Mouse (Mus musculus) adrenal gland, adult (tissue): Measurements from ENCODE around the gene Flywch1.
A peak's percentile ranks its signal among the peaks of the same experiment; 100 is the strongest.

Experiments
- DNase-seq, 2 experiments: peaks; one replicate each; pipeline ENCODE4 v3.0.0; 2022 to 2023; ENCODE audit warnings: low spot score in 1 of 2; ENCODE audit not compliant: inconsistent age in 2 of 2

Flywch1 gene

GRCm38 (mm10) chr17:23771284-23772218 lies at the start of gene Flywch1:
Flywch1 (minus strand) TSS chr17:23771602.
- peak; percentile 98 to 99 for DNase-seq

- DNase-seq: no peak
Observed at GRCm38 (mm10) chr17:23820731-23821130, 49.3 kb upstream of the Flywch1 start.

- peak in 1 of 2 experiments; percentile 50 for DNase-seq
Observed at GRCm38 (mm10) chr17:23819235-23819634, 47.8 kb upstream of the Flywch1 start.

GRCm38 (mm10) chr17:23818579-23818978 lies 47.2 kb upstream of the Flywch1 start:
- DNase-seq: no peak

- DNase-seq: no peak
Observed at GRCm38 (mm10) chr17:23815641-23816040, 44.2 kb upstream of the Flywch1 start.

GRCm38 (mm10) chr17:23807918-23808317 lies 36.5 kb upstream of the Flywch1 start:
- DNase-seq: no peak

- DNase-seq: peak; percentile 68 to 85
Observed at GRCm38 (mm10) chr17:23806867-23807266, 35.5 kb upstream of the Flywch1 start.

- peak in 1 of 2 experiments; percentile 67 for DNase-seq
Observed at GRCm38 (mm10) chr17:23804426-23805085, 33.2 kb upstream of the Flywch1 start.

GRCm38 (mm10) chr17:23803366-23804041 lies 32.1 kb upstream of the Flywch1 start:
- peak; percentile 85 to 92 for DNase-seq

GRCm38 (mm10) chr17:23802746-23803365 lies 31.5 kb upstream of the Flywch1 start:
- peak; percentile 99 for DNase-seq

GRCm38 (mm10) chr17:23801627-23802026 lies 30.2 kb upstream of the Flywch1 start:
- peak in 1 of 2 experiments; percentile 62 for DNase-seq

- peak in 1 of 2 experiments; percentile 54 for DNase-seq
Observed at GRCm38 (mm10) chr17:23797316-23797715, 25.9 kb upstream of the Flywch1 start.

- no peak for DNase-seq
Observed at GRCm38 (mm10) chr17:23795323-23795722, 23.9 kb upstream of the Flywch1 start.

GRCm38 (mm10) chr17:23791079-23791357 lies 19.6 kb upstream of the Flywch1 start:
- DNase-seq: no peak

- DNase-seq: peak; percentile 72 to 92
Observed at GRCm38 (mm10) chr17:23790269-23791078, 19.1 kb upstream of the Flywch1 start, which contains the start of gene Srrm2. Srrm2 (plus strand) TSS chr17:23790532.

GRCm38 (mm10) chr17:23789749-23790268 lies 18.4 kb upstream of the Flywch1 start:
- peak in 1 of 2 experiments; percentile 55 for DNase-seq

- DNase-seq: no peak
Observed at GRCm38 (mm10) chr17:23788973-23789372, 17.6 kb upstream of the Flywch1 start.

- peak; percentile 50 to 76 for DNase-seq
Observed at GRCm38 (mm10) chr17:23786510-23786931, 15.1 kb upstream of the Flywch1 start.

- peak; percentile 87 to 94 for DNase-seq
Observed at GRCm38 (mm10) chr17:23785561-23786471, 14.4 kb upstream of the Flywch1 start, which contains the start of gene Flywch2. Flywch2 (minus strand) TSS chr17:23786081.
